Mouse (Mus musculus) olfactory bulb, adult 2 months (tissue): Measurements from ENCODE around the gene Vegfc.

ENCODE experiments used
- CTCF ChIP-seq: fragments of 200-500 bp; IDR thresholded peaks from 2 replicates; pipeline ENCODE4 v1.5.1; 2012; ENCODE audit warnings: low read depth, mild to moderate bottlenecking, low read length, moderate library complexity; ENCODE audit not compliant: insufficient read depth
- POLR2A ChIP-seq: fragments of 200-500 bp; IDR thresholded peaks from 2 replicates; pipeline ENCODE4 v1.6.1; 2012; ENCODE audit warnings: mild to moderate bottlenecking, low read depth, low read length, moderate library complexity; ENCODE audit not compliant: insufficient read depth

GRCm38 (mm10) chr8:54233316-54233715 lies 155.9 kb downstream of the Vegfc start:
- no peak for TF ChIP-seq POLR2A
- TF ChIP-seq CTCF: no peak
